Mouse (Mus musculus) kidney, adult 18-20 months (tissue): ENCODE measurements around the gene Smoc1.

Source experiments
- DNase-seq: peaks from one replicate; pipeline ENCODE4 v3.0.0; 2021

Gene Smoc1

DNA sequence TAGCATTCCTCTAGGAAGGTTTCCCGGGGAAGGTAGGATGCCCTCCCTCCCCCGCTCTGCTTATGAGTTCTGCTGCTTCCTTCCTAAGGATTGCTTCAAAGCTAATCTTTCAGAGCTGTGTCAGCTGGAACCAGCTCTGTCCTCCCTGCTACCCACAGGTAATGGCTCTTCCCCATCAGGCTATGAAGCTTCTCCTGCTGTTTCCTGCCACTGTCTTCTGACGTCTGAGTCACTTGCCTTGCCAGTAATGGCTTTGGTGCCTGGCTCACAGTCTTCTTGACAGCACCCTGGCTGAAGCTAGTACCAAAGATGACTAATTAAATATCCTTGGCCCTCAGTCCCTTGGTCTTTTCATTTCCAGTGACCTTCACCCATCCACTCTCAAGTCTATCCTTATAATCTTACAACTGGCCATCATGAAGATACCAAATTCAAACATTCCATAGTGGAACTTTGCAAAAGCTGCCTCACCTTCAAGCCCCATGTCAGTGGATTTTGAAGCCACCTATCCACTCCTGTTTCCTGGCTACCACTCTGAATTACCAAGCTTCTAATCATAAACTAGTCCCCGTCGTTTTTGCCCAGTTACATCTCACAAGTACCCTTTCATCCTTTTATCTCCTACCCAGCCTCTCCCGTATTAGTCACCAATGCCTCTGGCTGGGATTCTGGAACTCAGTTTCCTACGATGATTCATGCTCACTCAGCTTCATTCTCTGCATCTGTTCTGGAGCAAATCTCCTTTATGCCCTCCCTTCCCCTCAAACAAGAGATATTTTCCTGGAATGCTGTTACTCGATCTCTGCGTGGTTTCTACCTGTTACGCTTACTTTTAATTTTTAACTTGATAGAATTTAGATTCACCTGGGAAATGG is 209.1 kb downstream of the Smoc1 start:
- DNase-seq, result no peak
